Mouse (Mus musculus) midbrain, embryonic 10.5 days (tissue): ENCODE results near the gene Ptprg. TPM values are rescaled to one million over a fixed set of nuclear protein-coding genes. Genes with fewer than 3 reads are reported as not detected.

Source experiments
- DNase-seq: peaks from one replicate; pipeline ENCODE4 v3.0.0-alpha.2; 2017; ENCODE audit warnings: low spot score
- H3K27ac ChIP-seq: fragments of 300-500 bp; sonication (generic); replicated peaks from 2 replicates; pipeline ENCODE4 v1.5.1; 2016; ENCODE audit warnings: mild to moderate bottlenecking
- H3K27me3 ChIP-seq: fragments of 300-500 bp; sonication (generic); 2 replicates; pipeline ENCODE4 v1.6.1; 2016; ENCODE audit warnings: low read depth, mild to moderate bottlenecking; ENCODE audit not compliant: poor library complexity, severe bottlenecking
- H3K36me3 ChIP-seq: fragments of 300-500 bp; sonication (generic); 2 replicates; pipeline ENCODE4 v1.6.1; 2016; ENCODE audit warnings: mild to moderate bottlenecking, moderate library complexity
- H3K4me1 ChIP-seq: fragments of 300-500 bp; sonication (generic); 2 replicates; pipeline ENCODE4 v1.6.1; 2016
- H3K4me3 ChIP-seq: fragments of 300-500 bp; sonication (generic); 2 replicates; pipeline ENCODE4 v1.5.1; 2016; ENCODE audit warnings: mild to moderate bottlenecking, moderate library complexity
- H3K9me3 ChIP-seq: fragments of 300-500 bp; sonication (generic); replicated peaks from 2 replicates; pipeline ENCODE4 v1.6.1; 2016; ENCODE audit warnings: mild to moderate bottlenecking
- WGBS: fragments of 180-500 bp; shearing (Covaris S2); methylation state at CpG from one replicate; pipeline ENCODE4 v1.1.7; 2016; 5-methylcytosine and 5-hydroxymethylcytosine counted together
- polyA plus RNA-seq: library from polyadenylated mRNA; unstranded; fragments of >200 nt; fragmentation: Nextera tagmentation; extraction: Ambion mirVana; gene quantifications from 2 replicates; pipeline ENCODE4 v1.2.1, GENCODE M21; 2016

Ptprg gene
- polyA plus RNA-seq, 1 experiment from 2014 or later: 34.8 TPM

GRCm38 (mm10) chr14:12191076-12191475, 637.7 kb downstream of the Ptprg start:
- peak overlapping the region; percentile 35; the same call in 1 of the 2 replicates for H3K4me3 ChIP-seq
- H3K9me3 ChIP-seq: no peaks in the 10 kb centered on the region
- H3K27ac ChIP-seq: 0 out of 2 replicates have a peak overlapping the region, but pooled peaks have one; percentile 77
- WGBS: 95% methylated on average over 6 of the region's 6 CpGs
- H3K36me3 ChIP-seq: no peaks in the 10 kb centered on the region
- no peak for DNase-seq
- no peaks in the 10 kb centered on the region for H3K27me3 ChIP-seq
- peaks cover 40% of the 10 kb centered on the region for H3K4me1 ChIP-seq

GRCm38 (mm10) chr14:12198735-12199134, 645.4 kb downstream of the Ptprg start:
- DNase-seq: no peak
- Histone ChIP-seq H3K4me1 (peaks cover 11% of the 10 kb centered on the region; the same call in 1 of the 2 replicates), H3K36me3 (no peaks in the 10 kb centered on the region), H3K27ac (no peak overlapping the region), H3K9me3 (no peaks in the 10 kb centered on the region), H3K4me3 (no peak overlapping the region), H3K27me3 (no peaks in the 10 kb centered on the region)
- WGBS: 85% methylated on average over 7 of the region's 7 CpGs

GRCm38 (mm10) chr14:12199956-12200950, 646.9 kb downstream of the Ptprg start:
- H3K4me1 ChIP-seq: peaks cover 11% of the 10 kb centered on the region; the same call in 1 of the 2 replicates
- H3K36me3 ChIP-seq: no peaks in the 10 kb centered on the region
- no peak for DNase-seq
- WGBS: 84% methylated on average over 13 of the region's 13 CpGs
- H3K27ac ChIP-seq: no peak overlapping the region; the same call in 1 of the 2 replicates
- H3K9me3 ChIP-seq: no peaks in the 10 kb centered on the region
- no peaks in the 10 kb centered on the region for H3K27me3 ChIP-seq
- no peak overlapping the region for H3K4me3 ChIP-seq

- no peak overlapping the region for H3K4me3 ChIP-seq
- WGBS: 85% methylated on average over 10 of the region's 10 CpGs
- no peaks in the 10 kb centered on the region for H3K9me3 ChIP-seq
- H3K27me3 ChIP-seq: no peaks in the 10 kb centered on the region
- H3K4me1 ChIP-seq: peaks cover 11% of the 10 kb centered on the region; the same call in 1 of the 2 replicates
- DNase-seq: no peak
- H3K27ac ChIP-seq: no peak overlapping the region
- no peaks in the 10 kb centered on the region for H3K36me3 ChIP-seq
Observed at GRCm38 (mm10) chr14:12202214-12202613, 648.9 kb downstream of the Ptprg start.

GRCm38 (mm10) chr14:12203081-12203480, 649.7 kb downstream of the Ptprg start:
- Histone ChIP-seq H3K27ac (no peak overlapping the region), H3K9me3 (no peaks in the 10 kb centered on the region), H3K36me3 (peaks cover 1% of the 10 kb centered on the region; the same call in 1 of the 2 replicates), H3K4me3 (no peak overlapping the region), H3K4me1 (peaks cover 11% of the 10 kb centered on the region; the same call in 1 of the 2 replicates), H3K27me3 (no peaks in the 10 kb centered on the region)
- DNase-seq: no peak
- 88% methylated on average over 7 of the region's 7 CpGs for WGBS

GRCm38 (mm10) chr14:12206138-12206537, 652.8 kb downstream of the Ptprg start:
- Histone ChIP-seq H3K4me3 (no peak overlapping the region), H3K9me3 (no peaks in the 10 kb centered on the region), H3K27me3 (no peaks in the 10 kb centered on the region), H3K4me1 (peaks cover 6% of the 10 kb centered on the region; the same call in 1 of the 2 replicates), H3K27ac (no peak overlapping the region), H3K36me3 (peaks cover 3% of the 10 kb centered on the region; the same call in 1 of the 2 replicates)
- 83% methylated on average over 2 of the region's 2 CpGs for WGBS
- DNase-seq: no peak

GRCm38 (mm10) chr14:12208554-12208953, 655.2 kb downstream of the Ptprg start:
- peaks cover 11% of the 10 kb centered on the region for H3K36me3 ChIP-seq
- H3K27ac ChIP-seq: no peak overlapping the region
- H3K9me3 ChIP-seq: no peaks in the 10 kb centered on the region
- H3K4me3 ChIP-seq: no peak overlapping the region
- H3K4me1 ChIP-seq: no peaks in the 10 kb centered on the region
- 84% methylated on average over 2 of the region's 2 CpGs for WGBS
- H3K27me3 ChIP-seq: no peaks in the 10 kb centered on the region
- DNase-seq: peak; percentile 23

GRCm38 (mm10) chr14:12218544-12219150, 665.3 kb downstream of the Ptprg start:
- H3K27ac ChIP-seq: no peak overlapping the region
- WGBS: 91% methylated on average over 16 of the region's 16 CpGs
- no peak for DNase-seq
- no peak overlapping the region for H3K4me3 ChIP-seq
- H3K36me3 ChIP-seq: peaks cover 15% of the 10 kb centered on the region
- H3K9me3 ChIP-seq: no peaks in the 10 kb centered on the region
- H3K27me3 ChIP-seq: no peaks in the 10 kb centered on the region
- H3K4me1 ChIP-seq: no peaks in the 10 kb centered on the region

GRCm38 (mm10) chr14:12219877-12220276, 666.5 kb downstream of the Ptprg start:
- H3K9me3 ChIP-seq: no peaks in the 10 kb centered on the region
- 74% methylated on average over 6 of the region's 6 CpGs for WGBS
- no peak overlapping the region for H3K27ac ChIP-seq
- no peaks in the 10 kb centered on the region for H3K4me1 ChIP-seq
- DNase-seq: no peak
- no peak overlapping the region for H3K4me3 ChIP-seq
- H3K36me3 ChIP-seq: peaks cover 14% of the 10 kb centered on the region
- no peaks in the 10 kb centered on the region for H3K27me3 ChIP-seq

GRCm38 (mm10) chr14:12220540-12220939, 667.2 kb downstream of the Ptprg start:
- no peaks in the 10 kb centered on the region for H3K4me1 ChIP-seq
- no peaks in the 10 kb centered on the region for H3K9me3 ChIP-seq
- H3K27me3 ChIP-seq: no peaks in the 10 kb centered on the region
- H3K27ac ChIP-seq: no peak overlapping the region
- H3K36me3 ChIP-seq: peaks cover 15% of the 10 kb centered on the region
- WGBS: 87% methylated on average over 8 of the region's 8 CpGs
- DNase-seq: no peak
- no peak overlapping the region for H3K4me3 ChIP-seq

- Histone ChIP-seq H3K9me3 (no peaks in the 10 kb centered on the region), H3K36me3 (peaks cover 23% of the 10 kb centered on the region), H3K27ac (no peak overlapping the region), H3K4me3 (no peak overlapping the region), H3K4me1 (no peaks in the 10 kb centered on the region), H3K27me3 (no peaks in the 10 kb centered on the region)
- 83% methylated on average over 5 of the region's 5 CpGs for WGBS
- no peak for DNase-seq
Observed at GRCm38 (mm10) chr14:12221571-12221970, 668.2 kb downstream of the Ptprg start.

GRCm38 (mm10) chr14:12243726-12244125, 690.4 kb downstream of the Ptprg start:
- H3K4me1 ChIP-seq: peaks cover 9% of the 10 kb centered on the region
- no peak for DNase-seq
- H3K27ac ChIP-seq: no peak overlapping the region
- 0 out of 2 replicates have a peak, but pooled peaks cover 3% of the 10 kb centered on the region for H3K36me3 ChIP-seq
- 76% methylated on average over 4 of the region's 4 CpGs for WGBS
- no peak overlapping the region for H3K4me3 ChIP-seq
- H3K9me3 ChIP-seq: no peaks in the 10 kb centered on the region
- H3K27me3 ChIP-seq: no peaks in the 10 kb centered on the region
